Mouse (Mus musculus) forebrain, postnatal 0 days (tissue): ENCODE data around the gene Rem1. TPM values are rescaled to one million over a fixed set of nuclear protein-coding genes. Genes with fewer than 3 reads are reported as not detected.

ENCODE experiments used
- ATAC-seq: fragments of 200-750 bp; cut with Nextera tagmentation; 2 replicates; pipeline ENCODE4 v1.8.0; 2017; ENCODE audit warnings: mild to moderate bottlenecking, moderate library complexity
- DNase-seq: peaks from one replicate; pipeline ENCODE4 v3.0.0-alpha.2; 2015
- H3K27ac ChIP-seq: fragments of 300-500 bp; sonication (generic); 2 replicates; pipeline ENCODE4 v1.5.1; 2014; ENCODE audit warnings: low read depth, mild to moderate bottlenecking, antibody characterized with exemption, low read length, moderate library complexity, mixed read lengths
- H3K27me3 ChIP-seq: fragments of 300-500 bp; sonication (generic); 2 replicates; pipeline ENCODE4 v1.6.1; 2014; ENCODE audit warnings: mild to moderate bottlenecking, low read length, mixed read lengths; ENCODE audit not compliant: insufficient read depth
- H3K36me3 ChIP-seq: fragments of 300-500 bp; sonication (generic); 2 replicates; pipeline ENCODE4 v1.6.1; 2014; ENCODE audit warnings: mild to moderate bottlenecking, moderate library complexity; ENCODE audit not compliant: insufficient read depth
- H3K4me1 ChIP-seq: fragments of 300-500 bp; sonication (generic); 2 replicates; pipeline ENCODE4 v1.6.1; 2014; ENCODE audit warnings: antibody characterized with exemption; ENCODE audit not compliant: insufficient read depth
- H3K4me2 ChIP-seq: fragments of 300-500 bp; sonication (generic); 2 replicates; pipeline ENCODE4 v1.6.1; 2014; ENCODE audit warnings: low read depth, mild to moderate bottlenecking, moderate library complexity
- H3K4me3 ChIP-seq: fragments of 300-500 bp; sonication (generic); 2 replicates; pipeline ENCODE4 v1.5.1; 2014; ENCODE audit warnings: low read depth, low read length, mixed read lengths
- H3K9ac ChIP-seq: fragments of 300-500 bp; sonication (generic); 2 replicates; pipeline ENCODE4 v1.6.1; 2014; ENCODE audit warnings: mild to moderate bottlenecking
- H3K9me3 ChIP-seq: fragments of 300-500 bp; sonication (generic); 2 replicates; pipeline ENCODE4 v1.6.1; 2016; ENCODE audit warnings: low read length
- CTCF ChIP-seq: sonication (generic); IDR thresholded peaks from 2 replicates; pipeline ENCODE4 v1.5.1; 2016; ENCODE audit warnings: antibody characterized with exemption, control low read depth, low read depth
- WGBS: fragments of 180-500 bp; shearing (Covaris S2); extraction: QIAGEN DNeasy Blood & Tissue Kit; methylation state at CpG from one replicate; pipeline ENCODE4 v1.1.7; 2014; 5-methylcytosine and 5-hydroxymethylcytosine counted together
- polyA plus RNA-seq: library from polyadenylated mRNA; unstranded; fragments of >200 nt; fragmentation: Nextera tagmentation; extraction: Ambion mirVana; gene quantifications from 2 replicates; pipeline ENCODE4 v1.2.1, GENCODE M21; 2015
- total RNA-seq: library from RNA; depleted of rRNA; stranded (reverse); fragments of >200 nt; gene quantifications from 2 replicates; pipeline ENCODE4 v1.2.3, GENCODE M21; 2014

Rem1 gene
- total and polyA plus RNA-seq, 2 experiments from 2014 or later: 0.53 to 2.7 TPM

- DNase-seq: no peak
- no peak overlapping the region for H3K27ac ChIP-seq
- peaks cover 26% of the 10 kb centered on the region for H3K27me3 ChIP-seq
- ATAC-seq: no peak
- H3K9ac ChIP-seq: no peak overlapping the region
- H3K4me3 ChIP-seq: no peak overlapping the region
- H3K36me3 ChIP-seq: no peaks in the 10 kb centered on the region
- H3K9me3 ChIP-seq: no peaks in the 10 kb centered on the region
- WGBS: 45% methylated on average over 17 of the region's 17 CpGs
- peaks cover 10% of the 10 kb centered on the region; the same call in 1 of the 2 replicates for H3K4me1 ChIP-seq
- H3K4me2 ChIP-seq: no peak overlapping the region
- TF ChIP-seq CTCF: no peak
These were observed 1.3 kb downstream of the Rem1 start for GRCm38 (mm10) chr2:152628066-152628465.

GRCm38 (mm10) chr2:152629239-152629638 is 2.5 kb downstream of the Rem1 start:
- Histone ChIP-seq H3K36me3 (no peaks in the 10 kb centered on the region), H3K4me2 (no peak overlapping the region), H3K4me3 (no peak overlapping the region), H3K27ac (no peak overlapping the region), H3K4me1 (peaks cover 10% of the 10 kb centered on the region; the same call in 1 of the 2 replicates), H3K9ac (no peak overlapping the region), H3K9me3 (no peaks in the 10 kb centered on the region), H3K27me3 (peaks cover 26% of the 10 kb centered on the region)
- ATAC-seq: no peak
- DNase-seq: no peak
- WGBS: 59% methylated on average over 3 of the region's 3 CpGs
- no peak for TF ChIP-seq CTCF

- H3K27ac ChIP-seq: no peak overlapping the region
- H3K9me3 ChIP-seq: no peaks in the 10 kb centered on the region
- no peak for ATAC-seq
- DNase-seq: no peak
- 90% methylated on average over 6 of the region's 6 CpGs for WGBS
- peaks cover 10% of the 10 kb centered on the region; the same call in 1 of the 2 replicates for H3K4me1 ChIP-seq
- H3K9ac ChIP-seq: no peak overlapping the region
- no peak for TF ChIP-seq CTCF
- H3K4me3 ChIP-seq: no peak overlapping the region
- H3K36me3 ChIP-seq: no peaks in the 10 kb centered on the region
- H3K27me3 ChIP-seq: peaks cover 26% of the 10 kb centered on the region
- no peak overlapping the region for H3K4me2 ChIP-seq
These were observed 3.2 kb downstream of the Rem1 start for GRCm38 (mm10) chr2:152629904-152630303.

- Histone ChIP-seq H3K4me1 (no peaks in the 10 kb centered on the region), H3K36me3 (no peaks in the 10 kb centered on the region), H3K27ac (no peak overlapping the region), H3K4me2 (peak overlapping the region; percentile 33), H3K4me3 (no peak overlapping the region), H3K27me3 (peaks cover 8% of the 10 kb centered on the region), H3K9ac (no peak overlapping the region), H3K9me3 (no peaks in the 10 kb centered on the region)
- no peak for TF ChIP-seq CTCF
- peak; percentile 58; the same call in 1 of the 2 replicates for ATAC-seq
- DNase-seq: peak; percentile 36
- WGBS: 44% methylated on average over 17 of the region's 17 CpGs
These were observed 6.6 kb downstream of the Rem1 start for GRCm38 (mm10) chr2:152633334-152633733.

GRCm38 (mm10) chr2:152634311-152634710 is 7.6 kb downstream of the Rem1 start:
- Histone ChIP-seq H3K9me3 (no peaks in the 10 kb centered on the region), H3K4me3 (no peak overlapping the region), H3K9ac (no peak overlapping the region), H3K4me2 (no peak overlapping the region), H3K27me3 (no peaks in the 10 kb centered on the region), H3K36me3 (no peaks in the 10 kb centered on the region), H3K27ac (no peak overlapping the region), H3K4me1 (no peaks in the 10 kb centered on the region)
- TF ChIP-seq CTCF: no peak
- ATAC-seq: no peak
- DNase-seq: no peak
- WGBS: 71% methylated on average over 29 of the region's 29 CpGs

GRCm38 (mm10) chr2:152636246-152637005 is 9.7 kb downstream of the Rem1 start:
- Histone ChIP-seq H3K27me3 (no peaks in the 10 kb centered on the region), H3K27ac (no peak overlapping the region), H3K4me2 (no peak overlapping the region), H3K4me3 (no peak overlapping the region), H3K36me3 (no peaks in the 10 kb centered on the region), H3K9me3 (no peaks in the 10 kb centered on the region), H3K9ac (no peak overlapping the region), H3K4me1 (no peaks in the 10 kb centered on the region)
- no peak for ATAC-seq
- WGBS: 82% methylated on average over 23 of the region's 23 CpGs
- TF ChIP-seq CTCF: no peak
- no peak for DNase-seq

- ATAC-seq (no peak), DNase-seq (no peak)
- Histone ChIP-seq H3K4me1 (no peaks in the 10 kb centered on the region), H3K27me3 (no peaks in the 10 kb centered on the region), H3K4me3 (no peak overlapping the region), H3K36me3 (no peaks in the 10 kb centered on the region), H3K9me3 (no peaks in the 10 kb centered on the region), H3K4me2 (no peak overlapping the region), H3K9ac (no peak overlapping the region), H3K27ac (no peak overlapping the region)
- WGBS: 85% methylated on average over 6 of the region's 6 CpGs
- TF ChIP-seq CTCF: no peak
These were observed 10.2 kb downstream of the Rem1 start for GRCm38 (mm10) chr2:152637006-152637322.
